Mouse (Mus musculus): ENCODE measurements at regions not wholly inside any gene's neighbourhood (a gene's known extent, or its start where the extent isn't known, plus 50 kb on each side); places are given as distances from the start of the nearest gene placed in this dataset.

- DNase-seq (ENCODE audit: low spot score in 2 of 2), result no peak
These were observed 119.1 kb downstream of the Vrk1 start for GRCm38 (mm10) chr12:106128944-106129724.

GRCm38 (mm10) chr12:106130071-106130676, 120.1 kb downstream of the Vrk1 start:
- no peak for DNase-seq (ENCODE audit: low spot score in 2 of 2)

GRCm38 (mm10) chr12:106132715-106133114, 122.7 kb downstream of the Vrk1 start:
- no peak for DNase-seq (ENCODE audit: low spot score in 2 of 2)

- no peak for DNase-seq (ENCODE audit: low spot score in 2 of 2)
These were observed 128.4 kb downstream of the Vrk1 start for GRCm38 (mm10) chr12:106138466-106138865.

GRCm38 (mm10) chr12:106139491-106139890, 129.5 kb downstream of the Vrk1 start:
- DNase-seq (ENCODE audit: low spot score in 2 of 2), result no peak

GRCm38 (mm10) chr12:106139927-106140326, 129.9 kb downstream of the Vrk1 start:
- DNase-seq (ENCODE audit: low spot score in 2 of 2), result no peak

- no peak for DNase-seq (ENCODE audit: low spot score in 2 of 2)
These were observed 130.6 kb downstream of the Vrk1 start for GRCm38 (mm10) chr12:106140671-106141070.

GRCm38 (mm10) chr12:106143548-106143947, 133.5 kb downstream of the Vrk1 start:
- DNase-seq (ENCODE audit: low spot score in 2 of 2), result no peak

GRCm38 (mm10) chr12:106156837-106157236, 146.8 kb downstream of the Vrk1 start:
- no peak for DNase-seq (ENCODE audit: low spot score in 2 of 2)

GRCm38 (mm10) chr12:106157827-106158226, 147.8 kb downstream of the Vrk1 start:
- no peak for DNase-seq (ENCODE audit: low spot score in 2 of 2)

- no peak for DNase-seq (ENCODE audit: low spot score in 2 of 2)
These were observed 148.6 kb downstream of the Vrk1 start for GRCm38 (mm10) chr12:106158620-106159019.

- no peak for DNase-seq (ENCODE audit: low spot score in 2 of 2)
These were observed 161.3 kb downstream of the Vrk1 start for GRCm38 (mm10) chr12:106171301-106171700.

GRCm38 (mm10) chr12:106173211-106173610, 163.2 kb downstream of the Vrk1 start:
- DNase-seq (ENCODE audit: low spot score in 2 of 2), result no peak

- no peak for DNase-seq (ENCODE audit: low spot score in 2 of 2)
These were observed 164.3 kb downstream of the Vrk1 start for GRCm38 (mm10) chr12:106174070-106174980.

GRCm38 (mm10) chr12:106174981-106175700, 165.1 kb downstream of the Vrk1 start:
- DNase-seq (ENCODE audit: low spot score in 2 of 2), result no peak

GRCm38 (mm10) chr12:106177302-106177701, 167.3 kb downstream of the Vrk1 start:
- no peak for DNase-seq (ENCODE audit: low spot score in 2 of 2)

GRCm38 (mm10) chr12:106177861-106178260, 167.8 kb downstream of the Vrk1 start:
- DNase-seq (ENCODE audit: low spot score in 2 of 2), result no peak

GRCm38 (mm10) chr12:106178688-106179205, 168.7 kb downstream of the Vrk1 start:
- DNase-seq (ENCODE audit: low spot score in 2 of 2), result no peak

- no peak for DNase-seq (ENCODE audit: low spot score in 2 of 2)
These were observed 172.9 kb downstream of the Vrk1 start for GRCm38 (mm10) chr12:106182923-106183322.

GRCm38 (mm10) chr12:106183973-106184372, 173.9 kb downstream of the Vrk1 start:
- no peak for DNase-seq (ENCODE audit: low spot score in 2 of 2)

GRCm38 (mm10) chr12:106185398-106186077, 175.5 kb downstream of the Vrk1 start:
- no peak for DNase-seq (ENCODE audit: low spot score in 2 of 2)
